Mouse (Mus musculus) CH12.LX (cell line): ENCODE measurements around the gene Cacng6.

Source experiments
- CTCF ChIP-seq, 2 experiments: IDR thresholded peaks in 1 of 2; conservative IDR thresholded peaks in 1 of 2; 2 replicates each; pipeline ENCODE4 v1.5.1; 2011 to 2012; ENCODE audit warnings: low read depth in 2 of 2, low read length in 2 of 2, improper control_type of control experiment in 1 of 2, inconsistent platforms in 1 of 2, mild to moderate bottlenecking in 1 of 2, moderate library complexity in 1 of 2
- ETS1 ChIP-seq: conservative IDR thresholded peaks from 2 replicates; pipeline ENCODE4 v1.6.1; 2012; ENCODE audit warnings: low read depth, mild to moderate bottlenecking, inconsistent platforms, low read length, improper control_type of control experiment, moderate library complexity
- HCFC1 ChIP-seq: IDR thresholded peaks from 2 replicates; pipeline ENCODE4 v1.6.1; 2012; ENCODE audit warnings: low read depth, mild to moderate bottlenecking, inconsistent platforms, low read length, improper control_type of control experiment
- JUND ChIP-seq: conservative IDR thresholded peaks from 2 replicates; pipeline ENCODE4 v1.6.1; 2011; ENCODE audit warnings: low read depth, low read length, improper control_type of control experiment
- MYC ChIP-seq: IDR thresholded peaks from 2 replicates; pipeline ENCODE4 v1.6.1; 2011; ENCODE audit warnings: low read depth, mild to moderate bottlenecking, improper control_type of control experiment, low read length
- POLR2A ChIP-seq: IDR thresholded peaks from 2 replicates; pipeline ENCODE4 v1.6.1; 2011; ENCODE audit warnings: low read depth, mild to moderate bottlenecking, improper control_type of control experiment, low read length
- POLR2AphosphoS2 ChIP-seq: IDR thresholded peaks from 2 replicates; pipeline ENCODE4 v1.6.1; 2011; ENCODE audit warnings: low read depth, low read length, improper control_type of control experiment
- TBP ChIP-seq: conservative IDR thresholded peaks from 2 replicates; pipeline ENCODE4 v1.6.1; 2011; ENCODE audit warnings: low read depth, low read length, improper control_type of control experiment
- UBTF ChIP-seq: IDR thresholded peaks from 2 replicates; pipeline ENCODE4 v1.6.1; 2012; ENCODE audit warnings: low read depth, mild to moderate bottlenecking, inconsistent platforms, low read length, improper control_type of control experiment, moderate library complexity
- ZKSCAN1 ChIP-seq: IDR thresholded peaks from 2 replicates; pipeline ENCODE4 v1.6.1; 2012; ENCODE audit warnings: low read depth, inconsistent platforms, low read length, improper control_type of control experiment, borderline replicate concordance
- ZNF384 ChIP-seq: IDR thresholded peaks from 2 replicates; pipeline ENCODE4 v1.6.1; 2012; ENCODE audit warnings: low read depth, low read length, improper control_type of control experiment, inconsistent platforms

- no peak for TF ChIP-seq HCFC1
- TF ChIP-seq UBTF: no peak
- TF ChIP-seq ZNF384: no peak
- TF ChIP-seq ETS1: no peak
- TF ChIP-seq MYC: no peak
- TF ChIP-seq CTCF (conservative IDR thresholded peaks at IDR 0.05 in 1 of 2, IDR thresholded peaks at IDR 0.05 in 1 of 2; ENCODE audit: low read depth in 2 of 2, low read length in 2 of 2): peak; percentile 63 to 86
- no peak for TF ChIP-seq POLR2A
- no peak for TF ChIP-seq ZKSCAN1
- TF ChIP-seq JUND: no peak
- TF ChIP-seq TBP: no peak
- no peak for TF ChIP-seq POLR2AphosphoS2
Measured at GRCm38 (mm10) chr7:3448737-3449454, 24.9 kb downstream of the Cacng6 start.
